Mouse (Mus musculus) intestine, embryonic 14.5 days (tissue): Measurements from ENCODE around the gene Serpini2. TPM values are rescaled to one million over a fixed set of nuclear protein-coding genes. Genes with fewer than 3 reads are reported as not detected.
"Not testable (repeated sequence)": the region's sequence is repeated elsewhere in the genome, so short reads cannot be mapped to it uniquely, and the experiment has no call there.

ENCODE experiments used
- ATAC-seq: fragments of 200-750 bp; cut with Nextera tagmentation; replicated peaks from 2 replicates; pipeline ENCODE4 v1.8.0; 2017; ENCODE audit warnings: low read depth, moderate number of reproducible peaks, moderate TSS enrichment, moderate library complexity; ENCODE audit not compliant: low FRiP score, low TSS enrichment
- DNase-seq: peaks from one replicate; pipeline ENCODE4 v3.0.0-alpha.2; 2018; ENCODE audit warnings: low spot score
- H3K27ac ChIP-seq: fragments of 300-500 bp; sonication (generic); 2 replicates; pipeline ENCODE4 v1.5.1; 2014; ENCODE audit warnings: low read depth, mild to moderate bottlenecking, control low read depth
- H3K27me3 ChIP-seq: fragments of 300-500 bp; sonication (generic); replicated peaks from 2 replicates; pipeline ENCODE4 v1.6.1; 2014; ENCODE audit warnings: low read length, control low read depth; ENCODE audit not compliant: control insufficient read depth, insufficient read depth
- H3K36me3 ChIP-seq: fragments of 300-500 bp; sonication (generic); 2 replicates; pipeline ENCODE4 v1.6.1; 2014; ENCODE audit warnings: low read length, control low read depth; ENCODE audit not compliant: control insufficient read depth, insufficient read depth
- H3K4me1 ChIP-seq: fragments of 300-500 bp; sonication (generic); replicated peaks from 2 replicates; pipeline ENCODE4 v1.6.1; 2014; ENCODE audit warnings: low read length, control low read depth, mixed read lengths; ENCODE audit not compliant: control insufficient read depth, insufficient read depth
- H3K4me2 ChIP-seq: fragments of 300-500 bp; sonication (generic); 2 replicates; pipeline ENCODE4 v1.6.1; 2014; ENCODE audit warnings: low read length
- H3K4me3 ChIP-seq: fragments of 300-500 bp; sonication (generic); 2 replicates; pipeline ENCODE4 v1.5.1; 2014; ENCODE audit warnings: low read depth, low read length, control low read depth, mixed read lengths
- H3K9ac ChIP-seq: fragments of 300-500 bp; sonication (generic); 2 replicates; pipeline ENCODE4 v1.6.1; 2014; ENCODE audit warnings: mild to moderate bottlenecking, low read length
- H3K9me3 ChIP-seq: fragments of 300-500 bp; sonication (generic); 2 replicates; pipeline ENCODE4 v1.6.1; 2016; ENCODE audit warnings: low read length, control low read depth; ENCODE audit not compliant: control insufficient read depth
- WGBS: fragments of 180-500 bp; shearing (Covaris S2); extraction: QIAGEN DNeasy Blood & Tissue Kit; methylation state at CpG from one replicate; pipeline ENCODE4 v1.1.7; 2014; 5-methylcytosine and 5-hydroxymethylcytosine counted together
- polyA plus RNA-seq: library from polyadenylated mRNA; unstranded; fragments of >200 nt; fragmentation: Nextera tagmentation; extraction: Ambion mirVana; gene quantifications from 2 replicates; pipeline ENCODE4 v1.2.1, GENCODE M21; 2014

The Serpini2 gene
- polyA plus RNA-seq = 9.3 TPM in 1 of 2 replicates, not detected in the other

- Histone ChIP-seq H3K4me3 (no peak within 1 kb of the TSS), H3K4me1 (no peaks in the 10 kb centered on the region), H3K36me3 (no peaks in the 10 kb centered on the region), H3K27ac (no peak within 1 kb of the TSS), H3K9me3 (no peaks in the 10 kb centered on the region), H3K27me3 (no peaks in the 10 kb centered on the region), H3K4me2 (no peak within 1 kb of the TSS), H3K9ac (no peak within 1 kb of the TSS)
- DNase-seq = no peak
- ATAC-seq = no peak
- WGBS = 78% methylated on average over 2 of the region's 2 CpGs
These were observed at the start of gene Serpini2 for GRCm38 (mm10) chr3:75269978-75270377. Gene Serpini2, minus strand, starts transcription at chr3:75270078.

GRCm38 (mm10) chr3:75308861-75309260, 39.0 kb upstream of the Serpini2 start:
- no peak overlapping the region for H3K4me2 ChIP-seq

DNA sequence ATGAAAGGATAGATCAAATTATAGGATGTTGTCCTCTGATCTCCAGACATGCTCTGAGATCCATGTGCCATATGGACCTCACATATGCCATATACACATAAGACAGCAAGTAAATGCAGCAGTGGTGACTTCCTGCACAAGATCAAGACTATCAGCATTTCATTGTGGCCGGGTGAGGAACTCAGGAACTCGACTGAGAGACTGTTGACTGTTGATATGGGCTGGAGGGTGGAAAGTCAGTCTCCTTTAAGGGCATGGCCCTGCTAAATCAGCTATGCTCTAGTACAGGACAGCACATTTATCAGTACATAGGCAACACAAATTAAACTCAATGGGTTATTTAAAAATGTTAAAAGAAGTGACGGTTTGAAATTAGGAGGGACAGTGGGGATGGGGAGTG, 38.4 kb upstream of the Serpini2 start:
- DNase-seq = no peak

More at GRCm38 (mm10) chr3:75308861-75309260, 39.0 kb upstream of the Serpini2 start:
- no peaks in the 10 kb centered on the region for H3K27me3 ChIP-seq
- no peak overlapping the region for H3K27ac ChIP-seq
- DNase-seq = no peak
- no peak for ATAC-seq
- no peak overlapping the region for H3K4me3 ChIP-seq
- 85% methylated on average over 4 of the region's 4 CpGs for WGBS
- no peaks in the 10 kb centered on the region for H3K9me3 ChIP-seq
- no peaks in the 10 kb centered on the region for H3K36me3 ChIP-seq
- no peaks in the 10 kb centered on the region for H3K4me1 ChIP-seq
- no peak overlapping the region for H3K9ac ChIP-seq

GRCm38 (mm10) chr3:75305584-75305983, 35.7 kb upstream of the Serpini2 start:
- Histone ChIP-seq H3K4me1 (no peaks in the 10 kb centered on the region), H3K9me3 (no peaks in the 10 kb centered on the region), H3K4me2 (no peak overlapping the region), H3K36me3 (no peaks in the 10 kb centered on the region), H3K27ac (no peak overlapping the region), H3K27me3 (no peaks in the 10 kb centered on the region), H3K4me3 (no peak overlapping the region), H3K9ac (no peak overlapping the region)
- no peak for DNase-seq
- WGBS = 64% methylated on average over 3 of the region's 3 CpGs
- no peak for ATAC-seq

More for the DNA sequence above, 38.4 kb upstream of the Serpini2 start:
- Histone ChIP-seq H3K36me3 (no peaks in the 10 kb centered on the region), H3K4me2 (no peak overlapping the region), H3K9ac (no peak overlapping the region), H3K9me3 (no peaks in the 10 kb centered on the region), H3K27ac (no peak overlapping the region), H3K27me3 (no peaks in the 10 kb centered on the region), H3K4me3 (no peak overlapping the region), H3K4me1 (no peaks in the 10 kb centered on the region)
- no peak for ATAC-seq
- WGBS = 75% methylated on average over 3 of the region's 3 CpGs

- ATAC-seq = no peak
- no peaks in the 10 kb centered on the region for H3K9me3 ChIP-seq
- H3K4me3 ChIP-seq = no peak overlapping the region
- H3K27me3 ChIP-seq = no peaks in the 10 kb centered on the region
- H3K4me2 ChIP-seq = no peak overlapping the region
- no peak overlapping the region for H3K27ac ChIP-seq
- no peak for DNase-seq
- no peak overlapping the region for H3K9ac ChIP-seq
- H3K4me1 ChIP-seq = no peaks in the 10 kb centered on the region
- WGBS = 92% methylated on average over 5 of the region's 5 CpGs
- H3K36me3 ChIP-seq = no peaks in the 10 kb centered on the region
These were observed 34.7 kb upstream of the Serpini2 start for GRCm38 (mm10) chr3:75304621-75305020.

DNA sequence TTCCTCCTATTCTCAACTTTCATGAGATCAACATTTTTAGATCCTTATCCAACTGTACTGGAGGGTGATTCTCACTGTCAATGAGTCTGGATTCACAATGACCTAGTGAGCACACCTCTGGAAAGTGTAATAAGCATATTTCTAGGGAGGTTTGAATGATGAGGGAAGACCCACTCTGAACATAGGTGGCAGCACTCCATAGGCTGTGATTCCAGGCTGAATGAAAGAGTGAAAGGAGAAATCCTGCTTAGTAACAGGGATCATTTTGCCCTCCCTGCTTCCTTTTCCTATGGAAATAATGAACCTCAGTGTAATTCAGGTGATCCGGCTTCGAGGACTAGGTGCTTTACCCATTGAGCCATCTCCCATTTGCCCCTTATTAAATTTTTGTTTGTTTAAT, 31.2 kb upstream of the Serpini2 start:
- Histone ChIP-seq H3K4me2 (no peak overlapping the region), H3K9ac (no peak overlapping the region), H3K36me3 (no peaks in the 10 kb centered on the region), H3K4me1 (no peaks in the 10 kb centered on the region), H3K27me3 (no peaks in the 10 kb centered on the region), H3K4me3 (no peak overlapping the region), H3K9me3 (no peaks in the 10 kb centered on the region), H3K27ac (no peak overlapping the region)
- DNase-seq = no peak
- no peak for ATAC-seq
- 84% methylated on average over 2 of the region's 2 CpGs for WGBS

GRCm38 (mm10) chr3:75299464-75299863, 29.6 kb upstream of the Serpini2 start:
- H3K27ac ChIP-seq, H3K4me2 ChIP-seq, H3K27me3 ChIP-seq, H3K4me3 ChIP-seq, ATAC-seq, H3K4me1 ChIP-seq, H3K9me3 ChIP-seq, H3K9ac ChIP-seq, DNase-seq, H3K36me3 ChIP-seq: not testable (repeated sequence)
- 78% methylated on average over 1 of the region's 1 CpGs for WGBS

- 65% methylated on average over 3 of the region's 3 CpGs for WGBS
These were observed 27.9 kb upstream of the Serpini2 start for GRCm38 (mm10) chr3:75297758-75298111.

GRCm38 (mm10) chr3:75297026-75297757, 27.3 kb upstream of the Serpini2 start:
- no peaks in the 10 kb centered on the region for H3K9me3 ChIP-seq

More at GRCm38 (mm10) chr3:75297758-75298111, 27.9 kb upstream of the Serpini2 start:
- no peak overlapping the region for H3K9ac ChIP-seq
- no peak overlapping the region for H3K4me3 ChIP-seq
- DNase-seq (no peak), ATAC-seq (no peak)
- no peak overlapping the region for H3K4me2 ChIP-seq
- no peaks in the 10 kb centered on the region for H3K36me3 ChIP-seq
- H3K27ac ChIP-seq = no peak overlapping the region
- H3K27me3 ChIP-seq = no peaks in the 10 kb centered on the region
- no peaks in the 10 kb centered on the region for H3K4me1 ChIP-seq
- no peaks in the 10 kb centered on the region for H3K9me3 ChIP-seq

More at GRCm38 (mm10) chr3:75297026-75297757, 27.3 kb upstream of the Serpini2 start:
- Histone ChIP-seq H3K27me3 (no peaks in the 10 kb centered on the region), H3K4me2 (no peak overlapping the region), H3K9ac (no peak overlapping the region), H3K36me3 (no peaks in the 10 kb centered on the region), H3K4me1 (no peaks in the 10 kb centered on the region), H3K4me3 (no peak overlapping the region), H3K27ac (no peak overlapping the region)
- WGBS = 66% methylated on average over 2 of the region's 2 CpGs
- ATAC-seq (no peak), DNase-seq (no peak)
